1 mouse cellular context compared by ENCODE assay signal in the genomic region with DNA sequence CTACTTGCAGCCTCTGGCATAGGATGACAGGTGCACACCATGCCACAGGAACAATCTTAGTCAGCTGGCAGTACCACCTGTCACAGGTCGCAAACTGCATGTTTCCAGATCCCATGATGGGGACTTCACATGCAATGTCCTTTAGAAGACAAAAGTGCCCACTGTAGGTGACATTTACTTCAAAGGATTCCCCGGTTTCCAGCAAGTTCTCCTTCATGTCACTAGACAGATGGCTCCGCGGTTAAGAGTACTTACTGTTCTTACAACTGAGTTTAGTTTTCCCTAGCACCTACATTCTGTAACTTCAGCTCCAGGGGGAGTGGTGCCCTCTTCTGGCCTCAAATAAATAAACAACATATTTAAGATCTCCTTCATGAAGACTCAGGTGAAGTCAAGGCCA.
TF ChIP-seq lines count a peak whose summit lies in the region.

No protein-coding gene starts in this region.

TF ChIP-seq in MEL, 35 proteins besides CTCF, POLR2A, EP300 and RAD21:
- peak; percentile 34; the same call in 1 of the 2 replicates for TF ChIP-seq SMC3 (IDR thresholded peaks at IDR 0.05; ENCODE audit: low read depth, low read length)
- no peak for TF ChIP-seq MXI1 (IDR thresholded peaks at IDR 0.05; ENCODE audit: low read depth, low read length)
